Mouse (Mus musculus): ENCODE measurements around the gene Gusb. TPM values are rescaled to one million over a fixed set of nuclear protein-coding genes. Genes with fewer than 3 reads are reported as not detected.
A peak's percentile ranks its signal among the peaks of the same experiment; 100 is the strongest.

The Gusb gene
- total and polyA plus RNA-seq, 2 experiments from 2014 or later = 27.8 to 31.4 TPM

DNA sequence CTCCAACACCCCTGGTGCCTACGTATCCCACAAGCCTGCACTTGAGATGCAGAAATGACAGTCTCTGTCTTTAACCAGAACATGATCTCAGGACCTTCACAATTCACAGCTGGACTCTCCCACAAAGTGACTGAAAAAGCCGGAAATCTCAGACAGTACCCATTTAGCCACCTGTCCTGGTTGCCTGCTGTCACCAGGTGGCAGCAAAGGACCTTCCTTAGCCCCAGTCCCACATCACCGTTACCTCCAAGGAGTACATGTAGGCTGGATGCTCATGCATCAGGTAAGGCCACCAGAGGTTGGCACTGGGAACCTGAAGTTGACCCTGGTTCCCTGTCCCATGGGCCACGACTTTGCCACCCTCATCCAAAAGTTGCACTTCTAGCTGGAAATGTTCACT lies 3.8 kb downstream of the Gusb start:
- Histone ChIP-seq H3K27me3 (ENCODE audit: control insufficient read depth, insufficient read depth, low read length) (no peaks in the 10 kb centered on the region), H3K4me1 (ENCODE audit: control insufficient read depth, insufficient read depth) (peaks cover 5% of the 10 kb centered on the region; the same call in 1 of the 2 replicates), H3K36me3 (replicated peaks; ENCODE audit: control insufficient read depth, insufficient read depth, low read length) (peaks cover 9% of the 10 kb centered on the region; the same call in 1 of the 2 replicates), H3K4me2 (ENCODE audit: low read depth, low read length) (no peak overlapping the region), H3K9me3 (replicated peaks; ENCODE audit: control insufficient read depth, low read length) (no peaks in the 10 kb centered on the region), H3K27ac (ENCODE audit: low read depth) (no peak overlapping the region), H3K9ac (replicated peaks; ENCODE audit: low read depth, low read length) (no peak overlapping the region), H3K4me3 (ENCODE audit: low read depth, low read length) (no peak overlapping the region)
- ATAC-seq (ENCODE audit: insufficient read depth, low read depth) (no peak), DNase-seq (ENCODE audit: low spot score) (peak; percentile 53)
- WGBS = 31% methylated on average over 4 of the region's 4 CpGs
- no peak for TF ChIP-seq EP300 (IDR thresholded peaks at IDR 0.05; ENCODE audit: low read depth)
- peak; percentile 85 for TF ChIP-seq CTCF (IDR thresholded peaks at IDR 0.05; ENCODE audit: low read depth)

DNA sequence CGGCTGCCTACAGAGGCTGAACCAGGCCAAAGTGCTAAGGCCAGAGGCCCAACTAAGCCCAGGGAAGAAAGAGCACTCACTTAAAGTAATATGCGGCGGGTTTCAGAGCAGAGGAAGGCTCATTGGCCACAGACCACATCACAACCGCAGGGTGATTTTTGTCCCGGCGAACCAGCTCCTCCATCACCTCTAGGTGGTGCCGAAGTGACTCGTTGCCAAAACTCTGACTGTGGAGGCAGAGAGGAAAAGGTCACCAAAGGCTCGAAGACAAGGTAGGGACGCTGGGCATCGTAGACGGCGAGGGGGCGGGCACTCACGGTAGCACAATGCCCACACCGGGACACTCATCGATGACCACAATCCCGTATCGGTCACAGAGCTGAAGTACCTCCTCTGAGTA lies 5.1 kb downstream of the Gusb start:
- DNase-seq (ENCODE audit: low spot score) = no peak
- H3K4me1 ChIP-seq (ENCODE audit: control insufficient read depth, insufficient read depth) = no peaks in the 10 kb centered on the region
- no peak for ATAC-seq (ENCODE audit: insufficient read depth, low read depth)
- H3K9ac ChIP-seq (replicated peaks; ENCODE audit: low read depth, low read length) = no peak overlapping the region
- H3K27ac ChIP-seq (ENCODE audit: low read depth) = no peak overlapping the region
- peaks cover 17% of the 10 kb centered on the region; the same call in 1 of the 2 replicates for H3K36me3 ChIP-seq (replicated peaks; ENCODE audit: control insufficient read depth, insufficient read depth, low read length)
- TF ChIP-seq EP300 (IDR thresholded peaks at IDR 0.05; ENCODE audit: low read depth) = no peak
- no peak for TF ChIP-seq CTCF (IDR thresholded peaks at IDR 0.05; ENCODE audit: low read depth)
- no peak overlapping the region for H3K4me3 ChIP-seq (ENCODE audit: low read depth, low read length)
- no peaks in the 10 kb centered on the region for H3K27me3 ChIP-seq (ENCODE audit: control insufficient read depth, insufficient read depth, low read length)
- H3K4me2 ChIP-seq (ENCODE audit: low read depth, low read length) = no peak overlapping the region
- H3K9me3 ChIP-seq (replicated peaks; ENCODE audit: control insufficient read depth, low read length) = no peaks in the 10 kb centered on the region
- WGBS = 69% methylated on average over 19 of the region's 19 CpGs

- Histone ChIP-seq H3K4me3 (ENCODE audit: low read depth, low read length) (no peak overlapping the region), H3K9ac (replicated peaks; ENCODE audit: low read depth, low read length) (no peak overlapping the region), H3K27me3 (ENCODE audit: control insufficient read depth, insufficient read depth, low read length) (no peaks in the 10 kb centered on the region), H3K4me2 (ENCODE audit: low read depth, low read length) (no peak overlapping the region), H3K36me3 (replicated peaks; ENCODE audit: control insufficient read depth, insufficient read depth, low read length) (peaks cover 26% of the 10 kb centered on the region; the same call in 1 of the 2 replicates), H3K4me1 (ENCODE audit: control insufficient read depth, insufficient read depth) (no peaks in the 10 kb centered on the region), H3K27ac (ENCODE audit: low read depth) (no peak overlapping the region), H3K9me3 (replicated peaks; ENCODE audit: control insufficient read depth, low read length) (no peaks in the 10 kb centered on the region)
- 85% methylated on average over 7 of the region's 7 CpGs for WGBS
- DNase-seq (ENCODE audit: low spot score) (no peak), ATAC-seq (ENCODE audit: insufficient read depth, low read depth) (no peak)
- TF ChIP-seq EP300 (IDR thresholded peaks at IDR 0.05; ENCODE audit: low read depth) (no peak), CTCF (IDR thresholded peaks at IDR 0.05; ENCODE audit: low read depth) (no peak)
Measured at GRCm38 (mm10) chr5:129994989-129995388, 7.9 kb downstream of the Gusb start.

DNA sequence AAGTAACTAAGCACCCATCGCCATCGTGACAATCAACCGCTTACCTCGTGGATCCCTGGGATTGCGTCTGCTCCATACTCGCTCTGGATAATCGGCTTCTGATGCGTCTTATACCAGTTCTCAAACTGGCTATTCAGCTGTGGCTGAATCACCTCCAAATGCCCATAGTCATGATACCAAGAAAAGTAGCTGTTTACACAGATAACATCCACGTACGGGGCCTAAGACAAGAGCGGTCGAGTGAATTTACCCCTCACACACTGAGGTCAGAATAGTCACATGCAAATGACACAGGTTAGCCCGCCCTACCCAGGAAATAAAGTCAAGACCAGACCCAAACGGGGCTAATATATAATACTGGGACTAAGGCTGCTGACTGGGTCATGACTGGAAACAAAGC lies 9.5 kb downstream of the Gusb start:
- Histone ChIP-seq H3K9me3 (replicated peaks; ENCODE audit: control insufficient read depth, low read length) (no peaks in the 10 kb centered on the region), H3K4me2 (ENCODE audit: low read depth, low read length) (no peak overlapping the region), H3K9ac (replicated peaks; ENCODE audit: low read depth, low read length) (no peak overlapping the region), H3K4me3 (ENCODE audit: low read depth, low read length) (no peak overlapping the region), H3K36me3 (replicated peaks; ENCODE audit: control insufficient read depth, insufficient read depth, low read length) (peaks cover 41% of the 10 kb centered on the region), H3K27ac (ENCODE audit: low read depth) (no peak overlapping the region), H3K27me3 (ENCODE audit: control insufficient read depth, insufficient read depth, low read length) (no peaks in the 10 kb centered on the region), H3K4me1 (ENCODE audit: control insufficient read depth, insufficient read depth) (no peaks in the 10 kb centered on the region)
- WGBS = 89% methylated on average over 14 of the region's 14 CpGs
- TF ChIP-seq EP300 (IDR thresholded peaks at IDR 0.05; ENCODE audit: low read depth) (no peak), CTCF (IDR thresholded peaks at IDR 0.05; ENCODE audit: low read depth) (no peak)
- ATAC-seq (ENCODE audit: insufficient read depth, low read depth) = no peak
- DNase-seq (ENCODE audit: low spot score) = no peak

DNA sequence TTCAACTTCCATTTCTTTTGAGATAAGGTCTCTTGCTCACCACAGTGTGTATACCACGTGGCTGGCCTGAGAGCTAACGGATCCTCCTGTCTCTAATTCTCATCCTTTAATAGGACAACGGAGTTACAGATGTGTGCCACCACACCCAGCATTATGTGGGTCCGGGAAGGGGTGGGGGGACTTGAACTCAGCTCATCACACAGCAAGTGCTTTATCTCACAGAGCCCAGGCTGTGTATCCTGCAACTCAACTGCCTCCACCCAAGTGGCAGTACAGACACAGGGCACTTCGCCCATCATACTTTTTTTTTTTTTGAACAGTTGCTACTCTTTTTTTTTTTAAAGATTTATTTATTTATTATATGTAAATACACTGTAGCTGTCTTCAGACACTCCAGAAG lies 11.0 kb downstream of the Gusb start:
- Histone ChIP-seq H3K27me3 (ENCODE audit: control insufficient read depth, insufficient read depth, low read length) (no peaks in the 10 kb centered on the region), H3K9ac (replicated peaks; ENCODE audit: low read depth, low read length) (no peak overlapping the region), H3K4me3 (ENCODE audit: low read depth, low read length) (no peak overlapping the region), H3K9me3 (replicated peaks; ENCODE audit: control insufficient read depth, low read length) (no peaks in the 10 kb centered on the region), H3K27ac (ENCODE audit: low read depth) (no peak overlapping the region), H3K4me1 (ENCODE audit: control insufficient read depth, insufficient read depth) (no peaks in the 10 kb centered on the region), H3K4me2 (ENCODE audit: low read depth, low read length) (no peak overlapping the region), H3K36me3 (replicated peaks; ENCODE audit: control insufficient read depth, insufficient read depth, low read length) (peaks cover 41% of the 10 kb centered on the region)
- WGBS = 90% methylated on average over 5 of the region's 5 CpGs
- TF ChIP-seq EP300 (IDR thresholded peaks at IDR 0.05; ENCODE audit: low read depth) (no peak), CTCF (IDR thresholded peaks at IDR 0.05; ENCODE audit: low read depth) (no peak)
- DNase-seq (ENCODE audit: low spot score) = no peak
- ATAC-seq (ENCODE audit: insufficient read depth, low read depth) = no peak

DNA sequence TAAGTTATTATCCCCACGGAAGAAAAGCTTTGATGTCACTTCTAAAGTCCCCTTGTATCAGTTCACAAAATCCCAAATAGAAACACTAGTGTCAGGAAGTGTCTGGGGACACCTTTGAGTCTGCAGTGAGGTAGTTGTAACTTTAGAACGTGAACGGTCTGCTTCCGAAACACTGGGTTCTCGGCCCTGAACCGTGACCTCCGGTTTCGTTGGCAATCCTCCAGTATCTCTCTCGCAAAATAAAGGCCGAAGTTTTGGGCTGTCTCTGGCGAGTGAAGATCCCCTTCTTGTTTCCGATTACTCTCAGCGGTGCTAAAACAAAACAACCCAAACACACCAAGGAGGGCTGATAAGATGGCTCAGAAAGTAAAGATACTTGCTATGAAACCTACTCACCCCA lies 13.5 kb downstream of the Gusb start:
- no peak overlapping the region for H3K4me3 ChIP-seq (ENCODE audit: low read depth, low read length)
- H3K4me2 ChIP-seq (ENCODE audit: low read depth, low read length) = no peak overlapping the region
- DNase-seq (ENCODE audit: low spot score) (no peak), ATAC-seq (ENCODE audit: insufficient read depth, low read depth) (no peak)
- no peaks in the 10 kb centered on the region for H3K9me3 ChIP-seq (replicated peaks; ENCODE audit: control insufficient read depth, low read length)
- peaks cover 32% of the 10 kb centered on the region for H3K36me3 ChIP-seq (replicated peaks; ENCODE audit: control insufficient read depth, insufficient read depth, low read length)
- no peaks in the 10 kb centered on the region for H3K4me1 ChIP-seq (ENCODE audit: control insufficient read depth, insufficient read depth)
- 68% methylated on average over 13 of the region's 13 CpGs for WGBS
- TF ChIP-seq CTCF (IDR thresholded peaks at IDR 0.05; ENCODE audit: low read depth) = no peak
- no peak for TF ChIP-seq EP300 (IDR thresholded peaks at IDR 0.05; ENCODE audit: low read depth)
- H3K9ac ChIP-seq (replicated peaks; ENCODE audit: low read depth, low read length) = no peak overlapping the region
- no peak overlapping the region for H3K27ac ChIP-seq (ENCODE audit: low read depth)
- no peaks in the 10 kb centered on the region for H3K27me3 ChIP-seq (ENCODE audit: control insufficient read depth, insufficient read depth, low read length)

Measured in heart, postnatal 0 days (tissue).